Mouse (Mus musculus): ENCODE results near the gene Skap1. TPM values are rescaled to one million over a fixed set of nuclear protein-coding genes. Genes with fewer than 3 reads are reported as not detected.

The Skap1 gene
- polyA plus RNA-seq, 1 experiment from 2014 or later = 7.6 TPM

- WGBS = 41% methylated on average over 2 of the region's 2 CpGs
- Histone ChIP-seq H3K4me3 (replicated peaks; ENCODE audit: low read depth, low read length) (no peak overlapping the region), H3K27me3 (ENCODE audit: insufficient read depth, low read length) (no peaks in the 10 kb centered on the region), H3K36me3 (ENCODE audit: insufficient read depth, low read length) (no peaks in the 10 kb centered on the region), H3K4me1 (replicated peaks; ENCODE audit: insufficient read depth, low read length) (peaks cover 10% of the 10 kb centered on the region; the same call in 1 of the 2 replicates), H3K4me2 (ENCODE audit: low read length) (no peak overlapping the region), H3K9me3 (replicated peaks; ENCODE audit: low read length) (no peaks in the 10 kb centered on the region), H3K9ac (ENCODE audit: low read depth, low read length) (no peak overlapping the region), H3K27ac (no peak overlapping the region)
- no peak for ATAC-seq (replicated peaks; ENCODE audit: low FRiP score, low read depth)
- DNase-seq (ENCODE audit: low spot score) = peak; percentile 61
- TF ChIP-seq CTCF (IDR thresholded peaks at IDR 0.05; ENCODE audit: low read depth) = no peak
Measured at GRCm38 (mm10) chr11:96728577-96728976, 264.2 kb downstream of the Skap1 start.

GRCm38 (mm10) chr11:96729462-96729861 is 265.1 kb downstream of the Skap1 start:
- TF ChIP-seq CTCF (IDR thresholded peaks at IDR 0.05; ENCODE audit: low read depth) = peak; percentile 45; the same call in 1 of the 2 replicates

GRCm38 (mm10) chr11:96730327-96730726 is 265.9 kb downstream of the Skap1 start:
- no peak overlapping the region for H3K4me2 ChIP-seq (ENCODE audit: low read length)
- no peak for TF ChIP-seq CTCF (IDR thresholded peaks at IDR 0.05; ENCODE audit: low read depth)
- H3K4me3 ChIP-seq (replicated peaks; ENCODE audit: low read depth, low read length) = no peak overlapping the region
- H3K4me1 ChIP-seq (replicated peaks; ENCODE audit: insufficient read depth, low read length) = peaks cover 10% of the 10 kb centered on the region; the same call in 1 of the 2 replicates
- WGBS = 32% methylated on average over 5 of the region's 5 CpGs
- ATAC-seq (replicated peaks; ENCODE audit: low FRiP score, low read depth) (no peak), DNase-seq (ENCODE audit: low spot score) (no peak)
- no peak overlapping the region; the same call in 1 of the 2 replicates for H3K27ac ChIP-seq
- no peak overlapping the region for H3K9ac ChIP-seq (ENCODE audit: low read depth, low read length)
- H3K27me3 ChIP-seq (ENCODE audit: insufficient read depth, low read length) = no peaks in the 10 kb centered on the region
- H3K9me3 ChIP-seq (replicated peaks; ENCODE audit: low read length) = no peaks in the 10 kb centered on the region
- no peaks in the 10 kb centered on the region for H3K36me3 ChIP-seq (ENCODE audit: insufficient read depth, low read length)

More at GRCm38 (mm10) chr11:96729462-96729861, 265.1 kb downstream of the Skap1 start:
- Histone ChIP-seq H3K9me3 (replicated peaks; ENCODE audit: low read length) (no peaks in the 10 kb centered on the region), H3K4me2 (ENCODE audit: low read length) (peak overlapping the region; percentile 25; the same call in 1 of the 2 replicates), H3K27me3 (ENCODE audit: insufficient read depth, low read length) (no peaks in the 10 kb centered on the region), H3K4me3 (replicated peaks; ENCODE audit: low read depth, low read length) (no peak overlapping the region), H3K36me3 (ENCODE audit: insufficient read depth, low read length) (no peaks in the 10 kb centered on the region), H3K4me1 (replicated peaks; ENCODE audit: insufficient read depth, low read length) (peaks cover 10% of the 10 kb centered on the region; the same call in 1 of the 2 replicates), H3K9ac (ENCODE audit: low read depth, low read length) (no peak overlapping the region), H3K27ac (no peak overlapping the region)
- ATAC-seq (replicated peaks; ENCODE audit: low FRiP score, low read depth) (no peak), DNase-seq (ENCODE audit: low spot score) (peak; percentile 47)
- WGBS = 29% methylated on average over 9 of the region's 9 CpGs

- no peak for DNase-seq (ENCODE audit: low spot score)
Measured at GRCm38 (mm10) chr11:96732657-96733056, 268.3 kb downstream of the Skap1 start.

GRCm38 (mm10) chr11:96735908-96736307 is 271.5 kb downstream of the Skap1 start:
- under 1% methylated on average over 19 of the region's 19 CpGs for WGBS
- peak overlapping the region; percentile 46 for H3K4me2 ChIP-seq (ENCODE audit: low read length)
- H3K27ac ChIP-seq = no peak overlapping the region
- H3K9me3 ChIP-seq (replicated peaks; ENCODE audit: low read length) = no peaks in the 10 kb centered on the region
- no peaks in the 10 kb centered on the region for H3K27me3 ChIP-seq (ENCODE audit: insufficient read depth, low read length)
- H3K4me1 ChIP-seq (replicated peaks; ENCODE audit: insufficient read depth, low read length) = peaks cover 5% of the 10 kb centered on the region; the same call in 1 of the 2 replicates
- TF ChIP-seq CTCF (IDR thresholded peaks at IDR 0.05; ENCODE audit: low read depth) = peak; percentile 69
- ATAC-seq (replicated peaks; ENCODE audit: low FRiP score, low read depth) (no peak; the same call in 1 of the 2 replicates), DNase-seq (ENCODE audit: low spot score) (peak; percentile 92)
- no peaks in the 10 kb centered on the region for H3K36me3 ChIP-seq (ENCODE audit: insufficient read depth, low read length)
- H3K9ac ChIP-seq (ENCODE audit: low read depth, low read length) = no peak overlapping the region
- H3K4me3 ChIP-seq (replicated peaks; ENCODE audit: low read depth, low read length) = peak overlapping the region; percentile 13; the same call in 1 of the 2 replicates

More at GRCm38 (mm10) chr11:96732657-96733056, 268.3 kb downstream of the Skap1 start:
- Histone ChIP-seq H3K4me2 (ENCODE audit: low read length) (no peak overlapping the region; the same call in 1 of the 2 replicates), H3K27ac (peak overlapping the region; percentile 61), H3K9me3 (replicated peaks; ENCODE audit: low read length) (no peaks in the 10 kb centered on the region), H3K9ac (ENCODE audit: low read depth, low read length) (no peak overlapping the region), H3K4me3 (replicated peaks; ENCODE audit: low read depth, low read length) (no peak overlapping the region), H3K27me3 (ENCODE audit: insufficient read depth, low read length) (no peaks in the 10 kb centered on the region), H3K4me1 (replicated peaks; ENCODE audit: insufficient read depth, low read length) (peaks cover 15% of the 10 kb centered on the region), H3K36me3 (ENCODE audit: insufficient read depth, low read length) (no peaks in the 10 kb centered on the region)
- no peak for TF ChIP-seq CTCF (IDR thresholded peaks at IDR 0.05; ENCODE audit: low read depth)
- WGBS = 37% methylated on average over 4 of the region's 4 CpGs
- 0 out of 2 replicates have a peak, but pooled peaks have one; percentile 45 for ATAC-seq (replicated peaks; ENCODE audit: low FRiP score, low read depth)

GRCm38 (mm10) chr11:96736361-96736760 is 272.0 kb downstream of the Skap1 start:
- no peak for DNase-seq (ENCODE audit: low spot score)
- H3K9me3 ChIP-seq (replicated peaks; ENCODE audit: low read length) = no peaks in the 10 kb centered on the region
- peaks cover 5% of the 10 kb centered on the region; the same call in 1 of the 2 replicates for H3K4me1 ChIP-seq (replicated peaks; ENCODE audit: insufficient read depth, low read length)
- WGBS = 19% methylated on average over 11 of the region's 11 CpGs
- no peak overlapping the region; the same call in 1 of the 2 replicates for H3K4me3 ChIP-seq (replicated peaks; ENCODE audit: low read depth, low read length)
- no peak overlapping the region for H3K9ac ChIP-seq (ENCODE audit: low read depth, low read length)
- H3K36me3 ChIP-seq (ENCODE audit: insufficient read depth, low read length) = no peaks in the 10 kb centered on the region
- 0 out of 2 replicates have a peak, but pooled peaks have one; percentile 39 for ATAC-seq (replicated peaks; ENCODE audit: low FRiP score, low read depth)
- no peaks in the 10 kb centered on the region for H3K27me3 ChIP-seq (ENCODE audit: insufficient read depth, low read length)
- TF ChIP-seq CTCF (IDR thresholded peaks at IDR 0.05; ENCODE audit: low read depth) = no peak
- peak overlapping the region; percentile 46 for H3K4me2 ChIP-seq (ENCODE audit: low read length)
- no peak overlapping the region for H3K27ac ChIP-seq

All from kidney, postnatal 0 days (tissue).